Mouse (Mus musculus) lung, embryonic 16.5 days (tissue): ENCODE measurements around the gene Dip2b. TPM values are rescaled to one million over a fixed set of nuclear protein-coding genes. Genes with fewer than 3 reads are reported as not detected.
A peak's percentile ranks its signal among the peaks of the same experiment; 100 is the strongest.

Source experiments
- ATAC-seq: fragments of 200-750 bp; cut with Nextera tagmentation; 2 replicates; pipeline ENCODE4 v1.8.0; 2017; ENCODE audit warnings: low read depth, mild to moderate bottlenecking, moderate library complexity
- H3K27ac ChIP-seq: fragments of 300-500 bp; sonication (generic); 2 replicates; pipeline ENCODE4 v1.5.1; 2014; ENCODE audit warnings: mild to moderate bottlenecking, control low read depth, low read length
- H3K27me3 ChIP-seq: fragments of 300-500 bp; sonication (generic); 2 replicates; pipeline ENCODE4 v1.6.1; 2014; ENCODE audit warnings: low read depth, low read length, mixed read lengths; ENCODE audit not compliant: control insufficient read depth, insufficient read depth
- H3K36me3 ChIP-seq: fragments of 300-500 bp; sonication (generic); 2 replicates; pipeline ENCODE4 v1.6.1; 2014; ENCODE audit warnings: low read length; ENCODE audit not compliant: control insufficient read depth, insufficient read depth
- H3K4me1 ChIP-seq: fragments of 300-500 bp; sonication (generic); replicated peaks from 2 replicates; pipeline ENCODE4 v1.6.1; 2014; ENCODE audit warnings: low read length, mixed read lengths; ENCODE audit not compliant: control insufficient read depth, insufficient read depth
- H3K4me2 ChIP-seq: fragments of 300-500 bp; sonication (generic); 2 replicates; pipeline ENCODE4 v1.6.1; 2014; ENCODE audit warnings: low read depth, low read length, control low read depth
- H3K4me3 ChIP-seq: fragments of 300-500 bp; sonication (generic); 2 replicates; pipeline ENCODE4 v1.5.1; 2014; ENCODE audit warnings: mild to moderate bottlenecking, low read length, control low read depth
- H3K9ac ChIP-seq: fragments of 300-500 bp; sonication (generic); 2 replicates; pipeline ENCODE4 v1.6.1; 2014; ENCODE audit warnings: low read length, control low read depth
- H3K9me3 ChIP-seq: fragments of 300-500 bp; sonication (generic); 2 replicates; pipeline ENCODE4 v1.6.1; 2016; ENCODE audit warnings: low read length; ENCODE audit not compliant: control insufficient read depth
- WGBS: fragments of 180-500 bp; shearing (Covaris S2); extraction: QIAGEN DNeasy Blood & Tissue Kit; methylation state at CpG from one replicate; pipeline ENCODE4 v1.1.7; 2014; 5-methylcytosine and 5-hydroxymethylcytosine counted together
- polyA plus RNA-seq: library from polyadenylated mRNA; unstranded; fragments of >200 nt; fragmentation: Nextera tagmentation; extraction: Ambion mirVana; gene quantifications from 2 replicates; pipeline ENCODE4 v1.2.1, GENCODE M21; 2015

Dip2b gene
- polyA plus RNA-seq, 1 experiment from 2014 or later: 10.4 TPM

GRCm38 (mm10) chr15:100042048-100042400 lies 3.6 kb downstream of the Dip2b start:
- 45% methylated on average over 9 of the region's 9 CpGs for WGBS
- H3K4me3 ChIP-seq: no peak overlapping the region
- peaks cover 26% of the 10 kb centered on the region for H3K4me1 ChIP-seq
- 0 out of 2 replicates have a peak overlapping the region, but pooled peaks have one; percentile 11 for H3K4me2 ChIP-seq
- no peaks in the 10 kb centered on the region for H3K9me3 ChIP-seq
- no peaks in the 10 kb centered on the region for H3K27me3 ChIP-seq
- no peak overlapping the region for H3K9ac ChIP-seq
- ATAC-seq: no peak
- no peaks in the 10 kb centered on the region for H3K36me3 ChIP-seq
- H3K27ac ChIP-seq: 0 out of 2 replicates have a peak overlapping the region, but pooled peaks have one; percentile 2

GRCm38 (mm10) chr15:100045576-100045975 lies 7.1 kb downstream of the Dip2b start:
- no peaks in the 10 kb centered on the region for H3K36me3 ChIP-seq
- H3K27ac ChIP-seq: no peak overlapping the region
- ATAC-seq: no peak
- H3K9me3 ChIP-seq: no peaks in the 10 kb centered on the region
- no peaks in the 10 kb centered on the region for H3K27me3 ChIP-seq
- 45% methylated on average over 6 of the region's 6 CpGs for WGBS
- peaks cover 21% of the 10 kb centered on the region for H3K4me1 ChIP-seq
- H3K4me3 ChIP-seq: no peak overlapping the region
- no peak overlapping the region for H3K9ac ChIP-seq
- H3K4me2 ChIP-seq: no peak overlapping the region

- Histone ChIP-seq H3K27me3 (no peaks in the 10 kb centered on the region), H3K4me1 (peaks cover 6% of the 10 kb centered on the region), H3K4me2 (no peak overlapping the region), H3K4me3 (no peak overlapping the region), H3K9me3 (no peaks in the 10 kb centered on the region), H3K27ac (no peak overlapping the region), H3K9ac (no peak overlapping the region), H3K36me3 (no peaks in the 10 kb centered on the region)
- no peak for ATAC-seq
- 78% methylated on average over 7 of the region's 7 CpGs for WGBS
These were observed 11.1 kb downstream of the Dip2b start for GRCm38 (mm10) chr15:100049496-100050087.

- no peaks in the 10 kb centered on the region for H3K36me3 ChIP-seq
- H3K4me2 ChIP-seq: no peak overlapping the region
- no peak overlapping the region for H3K27ac ChIP-seq
- no peak overlapping the region for H3K4me3 ChIP-seq
- ATAC-seq: no peak
- H3K27me3 ChIP-seq: no peaks in the 10 kb centered on the region
- peaks cover under 1% of the 10 kb centered on the region; the same call in 1 of the 2 replicates for H3K4me1 ChIP-seq
- 72% methylated on average over 7 of the region's 7 CpGs for WGBS
- no peak overlapping the region for H3K9ac ChIP-seq
- no peaks in the 10 kb centered on the region for H3K9me3 ChIP-seq
These were observed 12.5 kb downstream of the Dip2b start for GRCm38 (mm10) chr15:100050940-100051339.

GRCm38 (mm10) chr15:100052726-100053125 lies 14.3 kb downstream of the Dip2b start:
- H3K4me2 ChIP-seq: no peak overlapping the region
- no peaks in the 10 kb centered on the region for H3K27me3 ChIP-seq
- ATAC-seq: no peak
- H3K27ac ChIP-seq: no peak overlapping the region
- no peak overlapping the region for H3K9ac ChIP-seq
- no peaks in the 10 kb centered on the region for H3K9me3 ChIP-seq
- H3K4me1 ChIP-seq: no peaks in the 10 kb centered on the region
- no peak overlapping the region for H3K4me3 ChIP-seq
- WGBS: 65% methylated on average over 3 of the region's 3 CpGs
- no peaks in the 10 kb centered on the region for H3K36me3 ChIP-seq

- H3K4me3 ChIP-seq: no peak overlapping the region
- no peak overlapping the region for H3K27ac ChIP-seq
- H3K4me2 ChIP-seq: no peak overlapping the region
- ATAC-seq: no peak
- H3K4me1 ChIP-seq: peaks cover 4% of the 10 kb centered on the region; the same call in 1 of the 2 replicates
- H3K36me3 ChIP-seq: no peaks in the 10 kb centered on the region
- H3K9me3 ChIP-seq: no peaks in the 10 kb centered on the region
- 92% methylated on average over 7 of the region's 7 CpGs for WGBS
- no peaks in the 10 kb centered on the region for H3K27me3 ChIP-seq
- no peak overlapping the region for H3K9ac ChIP-seq
These were observed 18.0 kb downstream of the Dip2b start for GRCm38 (mm10) chr15:100056397-100056908.

GRCm38 (mm10) chr15:100057698-100058097 lies 19.2 kb downstream of the Dip2b start:
- WGBS: 83% methylated on average over 3 of the region's 3 CpGs
- no peak overlapping the region for H3K4me3 ChIP-seq
- no peak overlapping the region for H3K27ac ChIP-seq
- no peak for ATAC-seq
- H3K9me3 ChIP-seq: no peaks in the 10 kb centered on the region
- no peak overlapping the region for H3K9ac ChIP-seq
- no peaks in the 10 kb centered on the region for H3K27me3 ChIP-seq
- H3K4me1 ChIP-seq: peaks cover 4% of the 10 kb centered on the region; the same call in 1 of the 2 replicates
- no peaks in the 10 kb centered on the region for H3K36me3 ChIP-seq
- H3K4me2 ChIP-seq: no peak overlapping the region

- Histone ChIP-seq H3K4me2 (no peak overlapping the region), H3K9ac (no peak overlapping the region), H3K4me3 (no peak overlapping the region), H3K36me3 (no peaks in the 10 kb centered on the region), H3K27me3 (no peaks in the 10 kb centered on the region), H3K27ac (no peak overlapping the region), H3K4me1 (peaks cover 4% of the 10 kb centered on the region; the same call in 1 of the 2 replicates), H3K9me3 (no peaks in the 10 kb centered on the region)
- ATAC-seq: no peak
- 89% methylated on average over 3 of the region's 3 CpGs for WGBS
These were observed 19.7 kb downstream of the Dip2b start for GRCm38 (mm10) chr15:100058143-100058542.

- 56% methylated on average over 11 of the region's 11 CpGs for whole genome bisulfite sequencing
- Histone ChIP-seq H3K9me3 (no peaks in the 10 kb centered on the region), H3K4me3 (no peak overlapping the region), H3K9ac (no peak overlapping the region), H3K4me2 (no peak overlapping the region), H3K27me3 (no peaks in the 10 kb centered on the region), H3K36me3 (no peaks in the 10 kb centered on the region), H3K4me1 (peaks cover 4% of the 10 kb centered on the region; the same call in 1 of the 2 replicates), H3K27ac (no peak overlapping the region)
- ATAC-seq: no peak
These were observed 20.4 kb downstream of the Dip2b start for GRCm38 (mm10) chr15:100058912-100059311.
